Mouse (Mus musculus) embryonic facial prominence, embryonic 12.5 days (tissue): ENCODE results near the gene Usp24. TPM values are rescaled to one million over a fixed set of nuclear protein-coding genes. Genes with fewer than 3 reads are reported as not detected.

Experiments used
- ATAC-seq: fragments of 200-750 bp; cut with Nextera tagmentation; 2 replicates; pipeline ENCODE4 v1.8.0; 2017; ENCODE audit not compliant: insufficient number of reproducible peaks, insufficient read depth, low FRiP score, low TSS enrichment
- H3K27ac ChIP-seq: fragments of 300-500 bp; sonication (generic); 2 replicates; pipeline ENCODE4 v1.5.1; 2016; ENCODE audit warnings: mild to moderate bottlenecking
- H3K27me3 ChIP-seq: fragments of 300-500 bp; sonication (generic); 2 replicates; pipeline ENCODE4 v1.6.1; 2016; ENCODE audit warnings: mild to moderate bottlenecking, moderate library complexity
- H3K36me3 ChIP-seq: fragments of 300-500 bp; sonication (generic); 2 replicates; pipeline ENCODE4 v1.6.1; 2016; ENCODE audit warnings: mild to moderate bottlenecking
- H3K4me1 ChIP-seq: fragments of 300-500 bp; sonication (generic); 2 replicates; pipeline ENCODE4 v1.6.1; 2016
- H3K4me2 ChIP-seq: fragments of 300-500 bp; sonication (generic); replicated peaks from 2 replicates; pipeline ENCODE4 v1.6.1; 2016; ENCODE audit warnings: mild to moderate bottlenecking, moderate library complexity
- H3K4me3 ChIP-seq: fragments of 300-500 bp; sonication (generic); 2 replicates; pipeline ENCODE4 v1.5.1; 2016; ENCODE audit warnings: mild to moderate bottlenecking
- H3K9ac ChIP-seq: fragments of 300-500 bp; sonication (generic); 2 replicates; pipeline ENCODE4 v1.6.1; 2016; ENCODE audit warnings: mild to moderate bottlenecking, moderate library complexity
- H3K9me3 ChIP-seq: fragments of 300-500 bp; sonication (generic); 2 replicates; pipeline ENCODE4 v1.6.1; 2016; ENCODE audit warnings: mild to moderate bottlenecking, moderate library complexity
- WGBS: fragments of 180-500 bp; shearing (Covaris S2); methylation state at CpG from one replicate; pipeline ENCODE4 v1.1.7; 2016; 5-methylcytosine and 5-hydroxymethylcytosine counted together
- polyA plus RNA-seq: library from polyadenylated mRNA; unstranded; fragments of >200 nt; fragmentation: Nextera tagmentation; extraction: Ambion mirVana; gene quantifications from 2 replicates; pipeline ENCODE4 v1.2.1, GENCODE M21; 2016

Usp24 gene
- polyA plus RNA-seq, 1 experiment from 2014 or later = 13.2 TPM

DNA sequence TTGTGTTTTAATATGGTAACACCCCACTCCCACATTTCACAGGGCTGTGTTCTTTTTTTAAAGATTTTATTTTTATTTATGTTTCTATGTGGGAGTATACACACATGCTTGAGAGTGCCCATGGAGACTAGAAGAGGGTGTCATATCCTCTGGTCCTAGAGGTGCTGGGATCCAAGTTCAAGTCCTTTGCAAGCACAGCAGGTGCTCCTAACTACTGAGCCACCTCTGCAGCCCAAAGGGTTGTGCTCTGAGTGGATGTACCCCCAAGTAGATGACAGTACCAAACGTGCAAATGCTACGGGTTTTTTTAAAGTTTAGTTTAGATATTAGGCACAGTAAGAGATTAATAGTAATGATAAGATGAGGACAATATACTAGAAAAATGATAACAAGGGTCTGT is 119.4 kb downstream of the Usp24 start:
- Histone ChIP-seq H3K27me3 (no peaks in the 10 kb centered on the region), H3K4me2 (no peak overlapping the region), H3K36me3 (peaks cover 71% of the 10 kb centered on the region), H3K27ac (no peak overlapping the region), H3K9ac (no peak overlapping the region), H3K4me1 (no peaks in the 10 kb centered on the region), H3K9me3 (no peaks in the 10 kb centered on the region), H3K4me3 (no peak overlapping the region)
- WGBS = 91% methylated on average over 2 of the region's 2 CpGs
- ATAC-seq = no peak

- no peak overlapping the region for H3K27ac ChIP-seq
- WGBS = 70% methylated on average over 4 of the region's 4 CpGs
- no peaks in the 10 kb centered on the region for H3K27me3 ChIP-seq
- ATAC-seq = no peak
- H3K4me1 ChIP-seq = no peaks in the 10 kb centered on the region
- H3K4me2 ChIP-seq = no peak overlapping the region
- H3K4me3 ChIP-seq = no peak overlapping the region
- no peaks in the 10 kb centered on the region for H3K9me3 ChIP-seq
- no peak overlapping the region for H3K9ac ChIP-seq
- peaks cover 70% of the 10 kb centered on the region for H3K36me3 ChIP-seq
Measured at GRCm38 (mm10) chr4:106436475-106436874, 120.5 kb downstream of the Usp24 start.

DNA sequence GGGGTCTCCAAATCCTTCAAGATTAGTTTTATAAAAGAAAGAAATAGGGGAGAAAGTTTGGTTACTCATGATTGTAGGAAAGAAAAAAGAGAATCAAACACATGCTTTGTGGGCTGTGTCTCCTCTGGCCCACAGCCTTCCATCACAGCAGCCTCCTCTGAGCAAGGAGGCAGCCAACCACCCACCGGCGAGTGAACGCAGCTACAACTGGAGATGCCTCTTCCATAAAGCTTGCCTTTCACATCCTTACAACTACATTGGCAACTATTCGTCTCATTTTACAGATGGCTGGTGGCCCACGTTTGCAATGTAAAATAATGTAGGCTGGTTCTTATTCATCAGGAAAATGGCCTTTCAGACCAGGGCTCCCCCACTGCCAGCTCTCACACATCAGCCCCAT is 121.2 kb downstream of the Usp24 start:
- ATAC-seq = no peak
- H3K27ac ChIP-seq = no peak overlapping the region
- no peaks in the 10 kb centered on the region for H3K9me3 ChIP-seq
- H3K4me3 ChIP-seq = no peak overlapping the region
- no peaks in the 10 kb centered on the region for H3K4me1 ChIP-seq
- no peak overlapping the region for H3K9ac ChIP-seq
- no peak overlapping the region for H3K4me2 ChIP-seq
- H3K36me3 ChIP-seq = peaks cover 66% of the 10 kb centered on the region
- H3K27me3 ChIP-seq = no peaks in the 10 kb centered on the region
- WGBS = 90% methylated on average over 5 of the region's 5 CpGs

DNA sequence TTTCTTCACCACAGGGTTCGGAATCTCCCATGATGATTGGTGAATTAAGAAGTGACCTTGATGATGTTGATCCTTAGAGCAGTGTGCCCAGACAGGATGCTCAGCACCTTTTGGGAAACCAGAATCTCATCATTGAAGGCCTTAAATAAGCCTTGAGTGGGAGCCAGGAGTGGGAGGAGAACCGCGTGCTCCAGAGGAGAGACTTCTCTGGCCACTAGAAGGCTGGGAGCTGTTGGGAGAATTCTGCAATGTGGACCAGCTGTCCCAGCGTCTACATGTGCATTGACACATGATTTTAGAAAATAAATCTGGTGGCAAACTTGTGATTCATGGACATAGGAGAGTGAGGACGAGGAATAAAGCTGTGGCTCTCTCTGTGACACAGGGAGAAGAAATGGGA is 122.8 kb downstream of the Usp24 start:
- Histone ChIP-seq H3K9ac (no peak overlapping the region), H3K27me3 (no peaks in the 10 kb centered on the region), H3K4me1 (no peaks in the 10 kb centered on the region), H3K4me3 (no peak overlapping the region), H3K4me2 (no peak overlapping the region), H3K36me3 (peaks cover 69% of the 10 kb centered on the region), H3K9me3 (no peaks in the 10 kb centered on the region), H3K27ac (no peak overlapping the region)
- no peak for ATAC-seq
- 91% methylated on average over 5 of the region's 5 CpGs for WGBS

GRCm38 (mm10) chr4:106443182-106443581 is 127.2 kb downstream of the Usp24 start:
- Histone ChIP-seq H3K9ac (no peak overlapping the region), H3K27ac (no peak overlapping the region), H3K4me3 (no peak overlapping the region), H3K9me3 (no peaks in the 10 kb centered on the region), H3K4me1 (no peaks in the 10 kb centered on the region), H3K36me3 (peaks cover 34% of the 10 kb centered on the region), H3K27me3 (no peaks in the 10 kb centered on the region), H3K4me2 (no peak overlapping the region)
- WGBS = 81% methylated on average over 6 of the region's 6 CpGs
- no peak for ATAC-seq

GRCm38 (mm10) chr4:106449306-106449705 is 133.3 kb downstream of the Usp24 start:
- H3K36me3 ChIP-seq = no peaks in the 10 kb centered on the region
- WGBS = 83% methylated on average over 8 of the region's 8 CpGs
- no peak overlapping the region for H3K4me2 ChIP-seq
- H3K4me1 ChIP-seq = no peaks in the 10 kb centered on the region
- no peaks in the 10 kb centered on the region for H3K27me3 ChIP-seq
- H3K9ac ChIP-seq = no peak overlapping the region
- H3K9me3 ChIP-seq = no peaks in the 10 kb centered on the region
- H3K4me3 ChIP-seq = no peak overlapping the region
- no peak overlapping the region for H3K27ac ChIP-seq
- ATAC-seq = no peak

- H3K36me3 ChIP-seq = no peaks in the 10 kb centered on the region
- WGBS = 87% methylated on average over 7 of the region's 7 CpGs
- H3K9ac ChIP-seq = no peak overlapping the region
- no peak overlapping the region for H3K4me3 ChIP-seq
- ATAC-seq = no peak
- no peak overlapping the region for H3K4me2 ChIP-seq
- no peak overlapping the region for H3K27ac ChIP-seq
- no peaks in the 10 kb centered on the region for H3K4me1 ChIP-seq
- H3K9me3 ChIP-seq = no peaks in the 10 kb centered on the region
- no peaks in the 10 kb centered on the region for H3K27me3 ChIP-seq
Measured at GRCm38 (mm10) chr4:106452401-106452800, 136.4 kb downstream of the Usp24 start.

GRCm38 (mm10) chr4:106453108-106453507 is 137.1 kb downstream of the Usp24 start:
- no peaks in the 10 kb centered on the region for H3K36me3 ChIP-seq
- H3K4me2 ChIP-seq = no peak overlapping the region
- no peak overlapping the region for H3K27ac ChIP-seq
- no peaks in the 10 kb centered on the region for H3K4me1 ChIP-seq
- H3K27me3 ChIP-seq = no peaks in the 10 kb centered on the region
- H3K4me3 ChIP-seq = no peak overlapping the region
- no peaks in the 10 kb centered on the region for H3K9me3 ChIP-seq
- ATAC-seq = no peak
- WGBS = 86% methylated on average over 5 of the region's 5 CpGs
- H3K9ac ChIP-seq = no peak overlapping the region

DNA sequence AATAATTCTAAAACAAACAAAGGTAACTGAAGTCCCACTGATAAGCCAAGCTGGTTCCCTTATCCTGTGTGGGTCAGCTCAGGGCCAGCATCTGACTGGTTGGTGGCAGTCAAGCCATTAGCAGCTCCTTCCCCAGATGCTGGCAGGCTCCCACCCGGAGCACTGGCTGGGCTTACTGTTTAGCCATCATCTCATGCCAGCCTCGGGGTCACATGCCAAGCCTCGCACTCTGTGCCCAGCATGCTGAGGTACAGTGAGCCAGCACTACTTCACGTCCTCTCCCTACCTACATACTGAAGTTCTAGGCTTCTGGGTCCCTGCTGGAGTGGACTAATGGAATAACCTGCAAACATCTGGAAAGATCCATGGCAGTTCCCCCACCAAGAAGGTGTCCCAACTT is 137.5 kb downstream of the Usp24 start:
- H3K4me2 ChIP-seq = no peak overlapping the region

GRCm38 (mm10) chr4:106454541-106454940 is 138.5 kb downstream of the Usp24 start:
- H3K4me2 ChIP-seq = no peak overlapping the region

More for the DNA sequence above, 137.5 kb downstream of the Usp24 start:
- H3K27ac ChIP-seq = no peak overlapping the region
- no peaks in the 10 kb centered on the region for H3K4me1 ChIP-seq
- H3K36me3 ChIP-seq = no peaks in the 10 kb centered on the region
- no peak overlapping the region for H3K4me3 ChIP-seq
- no peak for ATAC-seq
- H3K9me3 ChIP-seq = no peaks in the 10 kb centered on the region
- no peaks in the 10 kb centered on the region for H3K27me3 ChIP-seq
- no peak overlapping the region for H3K9ac ChIP-seq
- 88% methylated on average over 4 of the region's 4 CpGs for WGBS

DNA sequence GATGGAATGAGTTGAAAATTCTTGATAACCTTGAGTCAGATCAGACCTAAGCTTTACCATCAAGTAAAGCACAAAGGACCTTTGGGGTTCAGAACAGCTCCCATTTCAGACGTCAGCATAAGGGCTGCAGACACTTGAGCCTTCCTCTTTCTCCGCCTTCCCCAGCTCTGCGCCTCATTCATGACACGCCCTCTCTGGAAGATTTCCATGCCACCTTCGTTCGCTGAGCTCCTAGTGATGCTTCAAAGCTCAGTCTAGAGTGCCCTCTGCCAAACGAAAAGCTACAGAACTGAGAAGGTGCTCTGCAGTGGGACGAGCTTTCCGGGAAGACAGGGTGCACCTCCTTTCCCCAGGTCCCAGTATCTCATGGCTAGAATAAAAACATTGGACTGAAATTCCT is 146.0 kb downstream of the Usp24 start:
- ATAC-seq = no peak
- Histone ChIP-seq H3K27ac (no peak overlapping the region), H3K9me3 (no peaks in the 10 kb centered on the region), H3K4me3 (no peak overlapping the region), H3K4me1 (peaks cover 16% of the 10 kb centered on the region), H3K36me3 (no peaks in the 10 kb centered on the region), H3K9ac (no peak overlapping the region), H3K27me3 (peaks cover 44% of the 10 kb centered on the region), H3K4me2 (no peak overlapping the region)
- 73% methylated on average over 9 of the region's 9 CpGs for WGBS

More at GRCm38 (mm10) chr4:106454541-106454940, 138.5 kb downstream of the Usp24 start:
- Histone ChIP-seq H3K4me3 (no peak overlapping the region), H3K27me3 (no peaks in the 10 kb centered on the region), H3K4me1 (no peaks in the 10 kb centered on the region), H3K9me3 (no peaks in the 10 kb centered on the region), H3K9ac (no peak overlapping the region), H3K36me3 (no peaks in the 10 kb centered on the region), H3K27ac (no peak overlapping the region)
- no peak for ATAC-seq
- 92% methylated on average over 7 of the region's 7 CpGs for WGBS

GRCm38 (mm10) chr4:106462524-106462923 is 146.5 kb downstream of the Usp24 start:
- ATAC-seq = no peak
- WGBS = 75% methylated on average over 5 of the region's 5 CpGs
- no peak overlapping the region for H3K4me2 ChIP-seq
- H3K36me3 ChIP-seq = no peaks in the 10 kb centered on the region
- H3K9me3 ChIP-seq = no peaks in the 10 kb centered on the region
- no peak overlapping the region for H3K4me3 ChIP-seq
- H3K27me3 ChIP-seq = peaks cover 44% of the 10 kb centered on the region
- no peak overlapping the region for H3K9ac ChIP-seq
- no peak overlapping the region for H3K27ac ChIP-seq
- H3K4me1 ChIP-seq = peaks cover 16% of the 10 kb centered on the region
